Mouse (Mus musculus) bone marrow, adult 2 months (tissue): ENCODE results near the gene Epc2.

Experiments used
- CTCF ChIP-seq: fragments of 200-500 bp; IDR thresholded peaks from 2 replicates; pipeline ENCODE4 v1.5.1; 2011; ENCODE audit warnings: low read length, control low read depth; ENCODE audit not compliant: control insufficient read depth, insufficient read depth
- POLR2A ChIP-seq: fragments of 200-500 bp; IDR thresholded peaks from 2 replicates; pipeline ENCODE4 v1.6.1; 2011; ENCODE audit warnings: low read depth, mild to moderate bottlenecking, control low read depth, low read length, borderline replicate concordance; ENCODE audit not compliant: control insufficient read depth

DNA sequence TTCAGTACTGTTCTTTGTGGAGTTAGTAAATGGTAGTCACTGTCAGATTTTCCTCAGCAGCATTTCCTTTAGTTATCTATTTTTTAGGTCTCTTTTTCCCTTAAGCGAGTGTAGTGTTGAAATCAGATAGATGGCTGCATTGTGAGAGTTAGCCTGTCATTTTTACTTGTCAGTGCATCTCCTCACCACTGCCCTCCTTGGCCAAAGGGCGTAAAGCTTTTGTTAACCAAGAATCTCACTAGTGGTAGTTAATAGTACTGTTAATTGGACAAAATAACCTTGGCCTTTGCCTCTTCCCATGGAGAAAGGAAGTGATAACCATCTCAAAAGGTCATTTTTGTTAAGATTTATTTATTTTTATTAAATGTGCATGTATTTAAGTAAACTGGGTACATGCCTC lies 6.5 kb downstream of the Epc2 start:
- no peak for TF ChIP-seq CTCF
- no peak for TF ChIP-seq POLR2A
